Mouse (Mus musculus) c-Kit-positive CD71-negative TER-119-negative erythroid progenitor cells, embryonic 14.5 days (primary cell): ENCODE results near the gene Tm4sf1.

ENCODE experiments used
- DNase-seq: peaks from one replicate; pipeline ENCODE4 v3.0.0-alpha.2; 2013; ENCODE audit warnings: low read depth

Tm4sf1 gene

DNA sequence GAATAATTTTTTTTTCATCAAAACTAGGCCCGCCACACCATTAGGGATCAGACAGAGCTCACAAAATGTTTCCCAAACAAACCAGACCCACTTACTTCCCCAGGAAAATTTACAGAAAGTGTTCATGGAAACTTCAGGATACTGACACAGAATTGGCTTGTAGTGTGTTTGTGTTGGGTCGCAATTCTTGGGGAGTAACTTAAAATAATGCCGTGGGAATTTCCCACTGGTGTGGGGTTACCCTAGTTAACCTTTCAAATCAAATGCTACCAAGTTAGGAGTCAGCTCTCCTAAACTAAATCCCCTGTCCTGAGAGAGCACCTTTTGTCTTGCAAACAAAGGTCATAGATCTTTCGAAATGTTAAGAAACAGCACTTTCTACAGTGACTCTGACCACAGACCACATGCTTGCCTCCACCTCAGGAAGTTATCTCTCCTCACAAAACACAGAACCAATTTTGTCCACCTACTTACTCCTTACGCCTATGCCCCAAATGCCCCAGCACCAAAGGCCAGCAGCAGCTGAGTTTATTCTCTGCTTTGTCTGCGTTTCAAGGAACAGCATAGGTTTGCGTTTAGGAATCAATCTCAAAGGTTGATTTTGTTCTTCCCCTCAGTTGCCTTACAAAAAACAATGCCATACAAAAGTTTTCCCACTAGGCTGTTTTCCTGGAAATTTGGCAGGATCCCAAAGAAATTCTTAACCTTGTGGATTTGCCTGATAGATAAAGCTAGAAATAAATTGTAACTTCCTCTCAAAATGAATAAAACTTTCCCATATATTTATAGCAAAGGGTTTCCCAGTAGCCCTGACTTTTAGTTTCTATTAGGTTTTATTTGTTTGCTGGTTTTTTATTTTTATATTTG lies 13.7 kb downstream of the Tm4sf1 start:
- DNase-seq: no peak

GRCm38 (mm10) chr3:57287438-57287837 lies 14.3 kb downstream of the Tm4sf1 start:
- DNase-seq: no peak

- no peak for DNase-seq
These were observed 23.6 kb downstream of the Tm4sf1 start for GRCm38 (mm10) chr3:57278225-57278624.

DNA sequence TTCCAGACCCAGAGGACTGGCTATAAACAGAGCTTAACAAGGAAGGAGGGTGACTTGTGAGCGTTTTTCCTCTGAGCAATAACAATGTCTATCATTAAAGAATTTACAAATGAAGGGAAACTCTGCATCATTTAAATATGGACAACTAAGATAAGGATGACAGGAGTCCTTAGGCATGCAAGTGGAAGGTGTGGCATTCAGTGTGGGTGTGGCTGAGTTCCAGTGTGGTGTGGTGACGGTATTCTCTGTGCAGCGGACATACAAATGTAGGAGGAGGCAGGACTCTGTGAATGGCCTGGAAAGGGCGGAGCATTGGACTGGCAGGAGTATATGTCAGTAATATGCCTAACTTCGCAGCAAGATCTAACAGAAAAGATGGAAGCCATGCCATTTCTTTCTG lies 24.3 kb downstream of the Tm4sf1 start:
- peak; percentile 10 for DNase-seq

DNA sequence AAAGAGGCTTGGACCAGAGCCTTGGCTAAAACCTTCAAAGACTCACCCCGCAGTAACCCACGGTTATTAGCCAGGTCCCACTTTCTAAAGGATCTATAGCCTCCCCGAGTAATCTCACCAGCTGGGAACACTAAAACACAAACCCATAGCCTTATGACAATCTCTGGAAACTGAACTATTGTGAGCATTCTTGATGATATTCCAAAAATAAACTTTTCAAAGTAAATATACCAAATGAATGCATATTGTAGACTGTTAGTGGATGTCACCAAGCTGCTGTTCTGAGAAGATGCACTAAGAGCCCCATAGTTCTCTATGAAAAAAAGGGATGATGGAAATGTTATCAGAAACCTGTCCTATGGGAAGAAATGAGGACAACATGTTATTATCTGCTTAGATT lies 25.0 kb downstream of the Tm4sf1 start:
- no peak for DNase-seq

DNA sequence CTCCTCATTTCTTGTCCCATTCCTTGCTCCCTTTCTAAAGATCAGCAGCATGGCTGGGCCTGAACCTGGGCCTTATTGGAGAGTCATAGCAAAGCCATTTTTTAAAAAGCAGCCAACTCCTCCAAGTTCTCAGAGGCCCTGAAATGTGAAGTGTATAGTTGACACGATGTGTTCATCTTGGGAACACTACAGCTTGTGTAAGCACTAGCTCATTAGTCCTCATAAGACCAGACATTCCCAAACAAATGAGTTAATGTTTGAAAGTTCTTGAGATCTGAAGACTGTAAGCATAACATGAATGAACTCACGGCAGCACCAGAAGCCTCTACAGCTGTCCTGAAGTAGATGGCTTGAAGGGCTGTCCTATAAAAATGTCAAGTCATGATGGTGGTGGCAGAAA lies 32.8 kb downstream of the Tm4sf1 start:
- no peak for DNase-seq

DNA sequence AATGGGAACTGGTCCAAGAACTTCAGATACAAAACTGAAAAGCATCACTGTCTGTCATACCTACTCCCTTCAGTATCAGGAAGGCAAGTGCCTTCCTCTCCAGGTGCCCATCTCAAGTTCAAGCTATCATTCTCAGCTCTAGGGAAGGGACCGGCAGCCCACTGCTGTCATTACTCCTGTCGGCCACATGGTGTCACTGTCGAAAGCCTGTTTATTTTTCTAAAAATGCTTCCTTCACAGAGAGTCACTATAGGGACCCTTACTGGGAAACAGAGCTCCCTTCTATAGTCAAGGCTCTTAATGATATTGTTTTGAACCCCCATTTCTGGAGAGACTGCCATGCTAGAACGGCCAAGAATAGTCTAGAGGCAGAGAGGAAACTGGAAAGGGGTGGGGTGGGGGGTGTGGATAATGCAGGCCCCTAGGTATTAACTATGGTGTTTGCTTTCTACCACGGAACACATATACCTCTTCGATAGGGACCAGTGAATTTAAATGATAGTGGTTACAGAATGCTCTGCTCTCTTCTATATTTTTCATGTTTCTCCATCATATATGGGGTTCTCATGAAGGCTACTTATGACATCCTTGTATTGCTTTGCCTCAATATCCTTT lies 34.1 kb downstream of the Tm4sf1 start:
- peak; percentile 13 for DNase-seq

DNA sequence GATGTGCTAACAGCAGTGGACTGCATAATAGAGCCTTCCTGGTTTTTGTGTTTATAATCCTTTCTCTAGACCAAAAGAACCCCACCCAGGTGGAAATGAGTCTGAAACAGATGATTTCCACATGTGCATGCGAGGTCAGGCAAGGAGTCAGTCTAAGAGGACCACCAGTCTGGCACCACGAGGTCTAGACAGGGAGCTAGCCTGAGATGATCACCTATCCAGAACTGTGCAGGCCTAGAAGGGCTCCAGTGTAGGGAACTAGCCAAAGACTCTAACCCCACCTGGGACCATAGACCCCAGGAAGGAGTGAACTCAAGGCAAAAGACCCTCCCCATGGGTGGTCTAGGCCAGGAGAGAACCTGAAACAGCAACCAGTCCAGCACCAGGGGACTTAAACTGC lies 48.7 kb downstream of the Tm4sf1 start:
- no peak for DNase-seq

- peak; percentile 8 for DNase-seq
These were observed 49.2 kb downstream of the Tm4sf1 start for GRCm38 (mm10) chr3:57252551-57252950.

GRCm38 (mm10) chr3:57245242-57245641 lies 56.5 kb downstream of the Tm4sf1 start:
- no peak for DNase-seq
